Mouse (Mus musculus) CD4-positive, CD25-positive, alpha-beta regulatory T cell, adult 4 months (primary cell): ENCODE measurements at regions not wholly inside any gene's neighbourhood (a gene's known extent, or its start where the extent isn't known, plus 50 kb on each side); places are given as distances from the start of the nearest gene placed in this dataset.
"Not testable (repeated sequence)": the region's sequence is repeated elsewhere in the genome, so short reads cannot be mapped to it uniquely, and the experiment has no call there.

ENCODE experiments used
- ATAC-seq: one replicate; pipeline ENCODE4 v1.8.0; 2017

DNA sequence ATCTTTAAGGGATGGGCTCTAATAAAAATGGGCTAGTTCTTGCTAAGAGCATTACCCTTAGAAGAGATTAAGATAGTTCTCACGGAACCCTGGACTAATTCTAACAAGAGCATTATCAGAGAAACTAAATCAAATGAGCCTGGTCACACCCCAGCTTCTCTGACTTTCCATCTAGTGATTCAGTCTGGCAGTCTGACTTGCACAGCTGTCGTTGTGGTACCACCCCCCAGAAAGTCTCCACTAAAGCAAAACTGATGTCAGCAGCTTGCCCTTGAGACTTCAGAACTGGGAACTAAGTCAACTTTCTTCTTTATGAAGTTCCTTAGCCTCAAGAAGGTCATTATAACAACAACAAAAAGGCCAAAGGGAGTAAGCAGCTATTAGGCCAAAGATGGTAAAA is 126.5 kb upstream of the Max start:
- no peak for ATAC-seq

DNA sequence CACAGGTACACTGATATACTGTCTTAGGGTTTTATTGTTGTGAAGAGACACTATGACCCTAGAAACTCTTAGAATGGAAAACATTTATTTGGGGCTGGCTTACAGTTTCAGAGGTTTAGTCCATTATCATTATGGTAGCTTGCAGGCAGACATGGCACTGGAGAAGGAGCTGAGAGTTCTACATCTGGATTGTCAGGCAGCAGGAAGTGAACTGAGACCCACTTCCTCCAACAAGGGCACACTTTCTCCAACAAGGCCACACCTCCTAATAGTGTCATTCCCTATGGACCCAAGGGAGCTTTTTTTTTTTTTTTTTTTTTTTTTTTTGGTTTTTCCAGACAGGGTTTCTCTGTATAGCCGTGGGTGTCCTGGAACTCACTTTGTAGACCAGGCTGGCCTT is 124.9 kb upstream of the Max start:
- ATAC-seq, result not testable (repeated sequence)

DNA sequence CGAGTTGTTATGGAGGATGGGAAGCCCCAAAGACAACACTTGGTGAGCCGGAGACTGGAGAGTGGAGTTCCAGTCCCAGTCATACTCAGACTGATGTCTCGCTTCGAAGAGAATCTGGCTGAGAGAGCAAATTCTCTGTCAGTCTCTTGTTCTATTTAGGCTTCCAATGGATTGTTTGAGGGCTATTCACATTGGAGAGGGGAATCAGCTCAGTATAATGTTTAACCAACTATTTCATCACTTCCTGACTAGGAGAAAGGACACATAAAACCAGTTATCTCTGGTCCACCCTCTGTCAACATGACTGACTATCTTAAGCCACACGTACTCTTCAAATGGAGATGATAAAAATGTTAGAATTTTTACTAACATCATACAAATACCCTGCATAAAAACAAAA is 123.9 kb upstream of the Max start:
- no peak for ATAC-seq

DNA sequence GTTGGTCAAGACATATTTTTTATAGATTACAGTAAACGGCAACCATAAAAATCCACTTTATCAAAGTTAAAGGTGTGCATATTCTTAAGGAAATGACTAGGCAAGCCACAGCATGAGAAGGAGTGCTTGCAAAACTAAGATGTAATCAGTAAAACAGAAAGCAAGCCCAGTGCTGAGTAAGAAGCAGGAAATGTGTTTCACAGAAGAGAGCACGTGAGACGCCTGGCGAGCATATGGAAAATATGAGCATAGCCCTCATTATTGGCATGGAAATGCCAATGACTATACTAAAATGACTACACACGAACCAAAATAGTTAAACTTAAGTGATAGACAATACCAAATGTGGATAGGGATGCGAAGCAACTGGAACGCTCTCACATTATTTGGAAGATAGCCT is 123.2 kb upstream of the Max start:
- ATAC-seq, result peak; percentile 99

DNA sequence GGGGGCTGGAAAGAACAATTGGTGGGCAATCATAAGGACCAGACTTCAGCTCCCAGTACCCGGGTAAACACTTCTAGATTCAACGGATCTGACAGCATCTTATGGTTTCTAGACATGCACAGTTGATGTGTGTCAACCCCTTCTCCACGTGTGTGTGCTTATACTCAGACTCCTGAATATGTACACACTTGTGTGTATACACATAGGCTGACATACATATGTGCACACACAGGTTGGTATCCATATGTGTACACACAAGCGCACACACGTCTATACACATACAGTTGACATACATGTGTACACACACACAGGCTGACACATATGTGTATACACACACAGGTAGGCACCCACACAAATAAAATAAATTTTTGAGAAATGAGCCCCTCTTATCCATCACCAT is 122.7 kb upstream of the Max start:
- peak; percentile 8 for ATAC-seq

DNA sequence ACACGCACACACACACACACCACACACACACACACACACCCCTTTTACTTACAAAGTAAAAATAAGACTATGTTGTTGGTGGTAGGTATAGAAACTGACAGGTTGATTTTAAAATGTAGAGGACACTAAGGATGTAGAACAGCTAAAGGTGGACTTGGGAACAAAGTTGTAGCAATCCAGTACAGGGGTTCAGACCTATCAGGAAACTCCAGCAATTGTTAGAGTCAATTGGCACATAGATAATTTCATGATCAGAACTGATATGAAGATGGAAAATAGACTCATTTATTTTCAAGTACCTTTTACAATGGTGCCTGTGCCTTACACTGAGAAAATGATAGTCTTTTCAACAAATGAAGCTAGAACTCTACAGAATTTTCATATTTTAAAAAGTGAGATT is 122.3 kb upstream of the Max start:
- no peak for ATAC-seq

DNA sequence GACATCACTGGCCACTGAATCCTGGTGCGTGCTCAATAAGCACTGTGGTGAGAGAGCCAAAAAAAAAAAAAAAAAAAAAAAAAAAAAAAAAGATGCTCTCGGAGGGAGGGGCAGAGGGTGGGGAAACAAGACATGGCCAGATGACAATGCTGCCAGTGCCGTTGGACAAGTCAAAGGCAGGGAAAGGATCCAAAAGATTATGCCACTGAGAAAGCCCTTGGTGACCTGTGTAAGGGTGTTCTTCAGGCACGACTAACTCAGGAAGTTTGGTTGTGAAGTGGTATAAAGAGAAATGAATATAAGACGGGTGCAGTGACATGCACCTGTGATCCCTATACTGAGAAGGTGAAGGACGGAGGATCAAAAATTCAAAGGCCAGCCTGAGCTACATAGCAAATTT is 121.8 kb upstream of the Max start:
- ATAC-seq, result no peak

DNA sequence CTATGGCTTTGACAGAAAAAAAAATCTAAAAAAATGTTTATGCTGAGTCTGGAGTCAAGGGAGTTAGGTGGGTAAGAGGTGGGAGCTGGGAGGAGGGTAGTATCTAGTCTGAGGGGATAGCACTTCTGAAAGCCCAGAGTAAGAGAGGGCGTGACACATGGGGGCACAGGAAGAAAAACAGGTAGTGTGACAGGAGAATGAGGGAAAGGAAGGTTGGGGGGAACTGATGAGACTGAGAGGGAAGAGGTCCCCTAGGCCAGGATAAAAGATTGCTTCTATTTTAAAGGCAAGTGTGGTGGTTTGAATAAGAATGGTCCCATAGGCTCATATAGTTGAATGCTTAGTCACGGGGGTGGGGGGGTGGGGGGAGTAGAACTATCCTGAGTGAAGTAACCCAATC is 119.8 kb upstream of the Max start:
- ATAC-seq, result no peak

DNA sequence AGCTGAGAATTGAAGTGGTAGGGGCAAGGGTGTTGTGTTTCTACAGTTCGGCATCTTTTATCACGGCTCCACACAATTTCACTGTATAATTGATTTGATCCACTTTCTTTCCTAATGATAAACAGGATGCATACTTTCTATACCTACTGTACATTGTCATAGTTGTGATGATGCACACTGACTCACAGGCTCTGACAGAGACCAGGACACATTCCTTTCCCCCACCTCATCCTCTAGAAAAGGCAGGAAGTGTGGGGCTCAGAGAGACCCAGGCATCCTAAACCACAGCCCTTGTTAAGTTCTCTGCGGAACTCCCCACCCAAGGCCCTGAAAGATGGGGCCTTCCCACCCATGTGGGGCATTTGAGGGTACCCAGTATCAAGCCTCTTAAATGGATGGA is 117.5 kb upstream of the Max start:
- ATAC-seq, result no peak

DNA sequence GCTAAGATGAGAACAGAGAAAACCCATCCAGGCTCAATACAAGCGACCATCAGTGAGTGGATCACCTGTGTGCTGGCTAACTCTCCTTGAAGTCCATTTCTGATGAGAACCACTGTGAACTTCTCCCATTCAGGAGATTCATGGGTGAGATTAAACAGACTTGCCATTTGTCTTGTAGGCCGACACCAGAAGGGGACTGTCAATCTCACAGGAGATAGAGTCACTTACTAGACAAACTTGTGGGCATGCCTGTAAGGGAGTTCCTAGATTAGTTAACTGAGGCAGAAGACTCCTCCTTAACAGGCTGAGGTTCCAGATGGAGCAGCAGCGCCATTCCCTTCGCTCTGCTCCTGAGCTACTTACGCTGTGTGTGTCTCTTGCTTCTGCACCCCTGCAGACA is 114.7 kb upstream of the Max start:
- ATAC-seq, result no peak

DNA sequence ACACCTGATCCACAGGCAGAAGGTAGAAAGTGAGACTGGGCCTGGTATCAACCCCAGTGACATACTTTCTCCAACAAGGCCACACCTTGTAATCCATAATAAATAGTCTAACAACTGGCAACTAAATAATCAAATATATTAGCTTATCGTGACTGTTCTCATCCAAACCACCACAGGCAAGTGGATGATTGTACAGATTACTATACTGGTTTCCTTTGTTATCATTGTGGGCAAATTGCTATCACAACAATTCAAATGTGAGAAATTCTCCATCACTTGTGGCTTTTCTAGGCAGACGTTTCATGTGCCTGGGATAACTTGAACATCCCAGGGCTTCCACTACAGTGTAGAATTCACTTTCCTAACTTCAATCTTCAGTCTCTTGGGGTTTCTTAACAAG is 112.6 kb upstream of the Max start:
- ATAC-seq, result no peak

DNA sequence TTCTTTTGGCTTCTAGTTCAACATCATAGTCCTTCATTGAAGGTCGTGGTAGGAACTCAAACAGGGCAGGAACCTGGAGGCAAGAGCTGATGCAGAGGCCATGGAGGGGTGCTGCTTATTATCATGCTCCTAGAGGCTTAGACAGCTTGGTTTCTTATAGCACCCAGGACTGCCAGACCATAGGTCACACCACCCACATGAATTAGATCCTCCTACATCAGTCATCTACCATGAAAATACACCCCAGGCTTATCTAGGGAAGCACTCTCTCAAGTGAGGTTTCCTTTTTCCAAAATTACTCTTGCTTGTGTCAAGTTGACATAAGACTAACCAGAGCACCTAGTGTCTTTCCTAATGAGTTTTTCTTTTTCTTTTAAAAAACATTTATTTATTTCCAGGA is 109.7 kb upstream of the Max start:
- no peak for ATAC-seq

DNA sequence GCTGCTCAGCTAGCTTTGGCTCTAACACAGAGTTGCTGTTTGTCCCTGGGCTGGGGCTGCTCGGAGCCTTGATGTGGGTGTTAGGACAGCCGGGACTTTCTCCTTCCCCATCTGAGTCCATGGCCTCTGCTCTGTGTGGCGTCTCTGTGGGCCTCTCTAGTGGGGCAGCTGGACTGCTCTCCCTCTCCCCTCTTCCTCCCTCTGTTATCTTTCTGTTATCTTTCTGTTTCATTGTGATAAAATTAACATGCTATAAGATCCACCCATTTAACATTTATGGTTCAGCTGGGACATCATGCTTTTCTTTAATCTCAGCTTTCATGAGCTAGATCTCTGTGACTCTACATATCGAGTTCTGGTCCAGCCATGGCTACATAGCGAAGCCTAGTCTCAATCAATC is 105.9 kb upstream of the Max start:
- ATAC-seq, result no peak

DNA sequence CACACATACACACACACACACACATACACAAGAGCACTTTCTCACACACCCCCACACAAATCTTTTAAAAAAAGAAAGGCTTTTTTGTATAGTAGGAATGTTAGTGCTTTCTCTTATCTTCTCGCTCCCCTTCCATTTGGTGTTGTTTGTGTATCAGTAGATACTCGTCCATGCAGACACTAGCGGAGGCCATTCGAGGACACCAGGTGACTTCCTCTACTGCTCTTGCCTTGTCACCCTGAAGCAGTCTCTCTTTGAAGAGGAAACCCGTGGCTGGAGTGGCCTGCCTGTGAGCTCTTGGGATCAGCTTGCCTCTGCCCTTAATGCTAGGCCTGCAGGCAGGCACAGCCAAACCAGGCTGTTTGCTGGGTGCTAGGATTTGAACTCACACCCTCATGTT is 105.1 kb upstream of the Max start:
- ATAC-seq, result no peak

DNA sequence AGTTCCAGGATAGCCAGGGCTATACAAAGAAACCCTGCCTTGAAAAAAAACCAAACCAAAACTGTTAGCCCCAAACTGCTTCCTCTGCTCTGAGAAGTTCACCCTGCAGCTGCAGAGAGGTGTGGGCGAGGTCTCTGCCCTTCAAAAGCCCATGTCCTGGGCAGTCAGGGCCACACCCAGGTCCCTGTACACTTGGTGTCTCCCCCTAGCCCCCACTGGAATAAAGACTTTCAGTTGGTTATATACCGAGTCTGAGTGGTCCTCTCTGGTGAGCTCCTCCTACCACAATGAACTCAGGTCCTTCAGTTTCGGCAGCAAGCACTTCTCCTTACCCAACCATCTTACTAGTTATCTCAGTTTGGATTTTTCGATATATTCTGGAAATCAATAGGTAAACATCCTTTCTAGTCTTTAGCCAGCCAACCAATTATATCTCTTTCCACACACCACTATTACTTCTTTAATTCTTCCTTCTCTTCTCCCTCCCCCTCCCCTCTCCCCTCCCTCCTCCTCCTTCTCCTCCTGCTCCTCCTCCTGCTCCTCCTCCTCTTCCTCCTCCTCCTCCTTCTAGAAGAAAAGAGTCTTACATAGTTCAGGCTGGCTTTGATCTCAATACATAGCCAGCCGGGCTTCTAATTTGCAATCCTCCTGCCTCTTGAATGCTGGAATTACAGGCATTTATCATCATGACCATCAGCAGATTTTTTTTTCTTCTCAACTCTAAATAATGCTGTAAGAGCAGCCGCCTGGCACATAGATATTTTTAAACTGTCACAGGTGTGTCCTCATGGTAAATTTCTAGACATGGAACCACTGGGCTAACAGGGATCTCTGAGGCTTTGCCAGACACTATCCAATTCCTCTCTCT is 103.9 kb upstream of the Max start:
- ATAC-seq, result no peak

DNA sequence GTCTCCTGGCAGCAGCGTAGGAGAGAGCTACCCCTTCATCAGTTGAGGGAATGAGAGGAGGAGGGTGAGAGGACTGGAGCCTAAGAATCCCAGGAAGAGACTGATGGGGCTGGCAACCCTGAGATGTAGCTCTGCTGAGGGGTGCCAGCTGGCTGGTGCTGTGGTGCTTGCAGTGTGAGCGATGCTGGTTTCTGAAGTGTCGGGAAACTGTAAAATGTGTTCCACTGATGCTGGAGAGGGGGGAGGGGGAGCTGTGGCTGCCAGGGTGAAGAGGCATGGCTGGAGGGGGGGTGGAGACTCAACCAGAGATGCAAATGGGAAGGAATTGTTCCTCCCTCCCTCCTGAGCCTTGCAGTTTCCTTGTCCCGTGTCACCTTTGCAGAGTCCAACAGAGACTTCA is 102.0 kb upstream of the Max start:
- no peak for ATAC-seq

DNA sequence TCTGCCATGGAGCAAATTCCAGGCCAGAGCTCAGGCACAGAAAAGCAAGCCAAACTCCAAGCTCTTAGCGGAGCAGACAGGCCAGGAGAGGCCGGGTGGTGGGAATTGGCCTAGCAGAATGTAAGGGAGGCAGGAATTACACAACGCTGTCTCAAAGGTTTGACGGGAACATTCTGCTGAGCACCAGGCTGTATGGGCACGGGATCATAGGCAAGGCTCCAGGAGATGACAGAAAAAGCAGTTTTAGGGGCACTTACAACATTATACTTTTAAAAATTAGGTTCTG is 99.5 kb upstream of the Max start:
- no peak for ATAC-seq

DNA sequence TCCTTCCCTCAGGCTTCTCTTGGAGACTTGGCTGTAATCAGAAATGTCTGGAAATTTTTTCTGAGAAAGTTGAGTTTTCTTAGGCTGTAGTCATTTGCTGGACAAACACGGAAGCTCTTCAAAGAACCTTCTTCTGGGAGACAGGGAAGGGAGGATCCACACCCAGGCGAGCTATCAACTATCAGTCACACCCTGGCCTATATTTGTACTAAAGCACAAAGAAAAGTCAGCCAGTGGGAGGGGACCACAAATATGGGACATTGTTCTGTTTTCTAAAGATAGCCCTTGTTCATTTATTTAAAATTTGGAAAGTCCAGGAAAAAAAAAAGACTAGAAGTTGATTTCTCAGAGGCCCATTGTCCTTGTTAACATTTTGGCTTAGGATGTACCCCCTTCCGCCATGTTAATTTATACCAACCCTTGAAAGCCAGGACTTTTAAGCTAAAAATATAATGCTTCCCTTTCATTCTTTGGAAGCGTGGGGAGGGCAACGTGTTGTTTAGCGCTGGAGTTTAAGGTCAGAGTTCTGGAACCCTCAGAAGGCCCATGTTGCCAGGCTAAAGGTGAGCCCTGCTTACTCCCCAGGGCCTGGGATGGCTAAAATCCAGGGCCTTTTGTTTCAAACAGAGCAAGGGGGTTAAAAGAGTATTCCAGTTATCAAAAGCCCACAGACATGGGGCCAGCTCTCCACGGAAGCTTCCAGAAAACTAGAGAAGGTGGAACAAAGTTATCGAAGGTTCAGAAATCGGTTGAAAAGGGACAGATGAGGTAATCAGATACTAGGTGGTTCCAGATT is 99.0 kb upstream of the Max start:
- no peak for ATAC-seq

DNA sequence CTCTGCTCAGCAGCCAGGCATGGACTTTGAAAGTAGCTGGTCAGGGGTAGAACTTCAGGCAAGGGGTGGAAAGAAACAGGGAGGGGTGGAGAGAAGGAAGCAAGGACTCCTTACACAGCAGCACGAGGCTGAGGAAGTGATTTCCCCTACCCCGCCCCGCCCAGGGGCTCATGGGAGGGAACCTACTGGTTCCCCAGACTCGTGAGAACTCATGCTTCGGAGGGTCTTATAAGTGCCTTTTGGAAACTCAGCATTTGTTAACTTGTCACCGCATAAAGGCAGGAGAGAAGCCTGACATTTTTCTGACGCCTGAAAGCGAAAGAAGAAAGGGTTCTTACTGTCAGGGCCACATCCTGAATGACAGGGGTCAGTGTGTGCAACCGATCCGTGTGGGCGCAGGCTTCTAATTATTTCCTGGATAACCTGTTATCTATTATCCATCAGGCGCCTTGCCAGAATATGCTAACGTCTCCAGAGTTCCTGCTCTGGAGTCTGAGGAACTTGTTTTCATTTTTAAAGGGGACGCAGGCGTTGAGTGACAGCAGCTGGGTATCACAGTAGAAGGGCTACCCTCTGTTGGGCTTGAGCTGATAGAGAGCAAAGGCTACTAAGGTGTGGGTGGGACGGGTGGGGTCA is 98.2 kb upstream of the Max start:
- peak; percentile 75 for ATAC-seq

DNA sequence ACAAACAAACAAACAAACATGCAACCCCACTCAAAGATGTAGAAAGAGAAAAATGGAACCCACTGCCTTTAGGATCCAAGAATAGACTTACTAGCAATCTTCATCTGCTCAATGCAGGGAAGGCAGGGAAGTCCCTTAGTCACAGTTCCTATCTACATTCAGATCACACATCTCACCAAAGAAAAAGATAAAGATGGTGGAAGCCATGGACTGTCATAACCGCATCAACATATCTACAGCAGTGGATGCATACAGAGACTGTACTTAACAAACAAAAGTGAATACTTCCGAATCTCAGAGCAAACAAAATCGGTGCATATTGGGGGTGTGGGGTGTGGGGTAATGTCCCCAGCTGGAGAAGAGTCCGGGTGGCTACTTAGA is 97.7 kb upstream of the Max start:
- ATAC-seq, result peak; percentile 42

DNA sequence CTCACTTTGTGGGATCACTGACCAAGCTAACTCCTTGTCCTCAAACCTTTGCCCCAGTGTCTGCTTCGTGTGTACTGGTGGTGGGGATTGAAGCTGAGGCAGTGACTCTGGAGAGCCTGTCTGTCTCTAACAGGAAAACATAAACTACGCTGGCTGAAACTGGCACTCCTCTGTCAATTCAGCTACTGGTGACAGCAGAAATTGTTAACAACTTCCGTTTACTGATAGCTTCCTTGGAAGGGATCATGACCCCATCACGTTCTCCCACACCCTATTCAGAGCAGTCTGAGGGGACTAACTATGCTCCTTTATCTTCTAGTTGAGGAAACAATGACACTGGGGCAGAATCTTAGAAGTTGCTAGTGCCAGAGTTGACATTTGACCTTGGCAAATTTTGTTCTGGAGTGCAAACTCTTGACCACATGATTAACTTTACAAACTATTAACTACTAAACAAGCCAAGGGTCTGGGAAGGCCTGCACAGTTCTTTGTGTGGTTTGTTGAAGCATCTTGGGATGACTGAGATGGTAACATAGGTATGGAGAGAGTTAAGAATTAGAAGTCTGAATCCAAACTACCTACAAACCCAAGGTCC is 96.7 kb upstream of the Max start:
- ATAC-seq, result no peak

DNA sequence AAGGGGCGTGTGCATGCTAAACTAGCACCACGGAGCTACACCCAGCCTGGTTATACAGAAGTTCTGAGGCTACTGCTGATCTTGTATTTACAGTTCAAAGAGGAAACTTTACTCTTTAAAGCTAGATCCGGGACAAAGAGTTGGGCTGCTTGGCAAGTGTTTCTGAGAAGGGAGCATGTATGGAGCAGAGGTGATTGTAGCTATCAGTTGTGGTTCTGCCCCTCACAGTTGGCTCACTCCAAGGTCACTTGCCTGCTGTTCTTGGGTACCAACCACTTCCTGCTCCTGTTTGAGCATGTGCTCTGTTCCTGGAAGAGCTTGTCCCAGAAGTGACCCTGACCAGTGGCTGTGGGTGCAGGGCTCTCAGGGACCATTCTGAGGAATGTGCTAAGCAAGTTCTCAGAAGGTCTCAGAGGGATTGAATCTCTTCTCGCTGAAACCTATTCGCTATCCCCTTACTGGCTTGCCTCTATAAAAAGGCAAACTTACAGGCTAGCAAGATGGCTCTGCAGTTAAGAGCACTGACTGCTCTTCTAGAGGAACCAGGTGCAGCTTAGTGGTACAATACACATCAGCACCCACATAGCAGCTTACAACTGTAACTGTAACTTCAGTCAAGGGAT is 94.9 kb upstream of the Max start:
- no peak for ATAC-seq

DNA sequence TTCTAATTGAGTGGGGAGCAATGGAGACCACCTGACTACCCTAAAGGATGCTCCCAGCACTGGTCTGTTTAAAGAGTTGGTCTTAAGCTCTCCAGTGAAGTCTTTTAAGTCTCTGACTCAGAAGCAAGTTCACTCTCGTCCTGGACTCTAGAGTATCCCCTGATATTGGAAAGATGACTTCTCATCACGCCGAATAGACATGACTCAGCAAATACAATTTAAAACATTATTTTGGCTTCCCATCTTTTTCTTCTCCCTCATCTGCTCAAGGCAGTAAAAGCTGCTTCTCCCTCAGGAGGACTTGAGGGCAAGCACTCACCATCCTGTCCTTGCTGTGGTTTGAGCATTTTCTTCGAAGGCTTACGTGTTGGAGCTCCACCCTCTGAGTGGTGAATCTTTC is 92.7 kb upstream of the Max start:
- no peak for ATAC-seq
